Mouse (Mus musculus): ENCODE data around the gene Ank3. TPM values are rescaled to one million over a fixed set of nuclear protein-coding genes. Genes with fewer than 3 reads are reported as not detected.

Ank3 gene
- total and polyA plus RNA-seq, 2 experiments from 2014 or later: 23.4 to 64.7 TPM

DNA sequence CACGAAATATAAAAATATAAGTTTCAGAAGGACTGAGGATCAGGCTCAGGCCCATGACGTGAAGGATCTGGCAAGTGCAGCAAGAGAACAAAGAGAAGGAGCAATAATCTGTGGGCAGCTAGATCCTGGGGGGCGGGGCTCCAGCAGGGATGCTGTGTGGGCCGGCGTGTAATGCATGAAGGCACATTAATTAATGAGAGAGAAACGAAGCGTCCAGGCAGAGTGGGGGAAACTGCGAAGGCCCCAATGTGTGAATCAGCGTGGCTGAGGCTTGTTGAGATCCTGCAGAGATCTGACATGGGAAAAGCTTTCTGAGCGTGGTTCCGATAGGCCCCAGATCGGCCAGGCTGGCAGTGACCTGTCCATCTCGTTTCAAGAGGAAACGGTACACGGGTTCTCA lies 279.7 kb downstream of the Ank3 start:
- Histone ChIP-seq H3K4me1 (ENCODE audit: control insufficient read depth, insufficient read depth) (no peaks in the 10 kb centered on the region), H3K27me3 (ENCODE audit: control insufficient read depth, insufficient read depth, low read length) (no peaks in the 10 kb centered on the region), H3K4me2 (ENCODE audit: low read depth, low read length) (no peak overlapping the region), H3K36me3 (replicated peaks; ENCODE audit: control insufficient read depth, insufficient read depth, low read length) (no peaks in the 10 kb centered on the region), H3K9me3 (replicated peaks; ENCODE audit: control insufficient read depth, low read length) (0 out of 2 replicates have a peak, but pooled peaks cover 2% of the 10 kb centered on the region), H3K4me3 (ENCODE audit: low read depth, low read length) (no peak overlapping the region), H3K9ac (replicated peaks; ENCODE audit: low read depth, low read length) (no peak overlapping the region), H3K27ac (ENCODE audit: low read depth) (no peak overlapping the region)
- ATAC-seq (ENCODE audit: insufficient read depth, low read depth) (no peak), DNase-seq (ENCODE audit: low spot score) (no peak)
- 89% methylated on average over 15 of the region's 15 CpGs for WGBS
- TF ChIP-seq CTCF (IDR thresholded peaks at IDR 0.05; ENCODE audit: low read depth) (no peak), EP300 (IDR thresholded peaks at IDR 0.05; ENCODE audit: low read depth) (no peak)

DNA sequence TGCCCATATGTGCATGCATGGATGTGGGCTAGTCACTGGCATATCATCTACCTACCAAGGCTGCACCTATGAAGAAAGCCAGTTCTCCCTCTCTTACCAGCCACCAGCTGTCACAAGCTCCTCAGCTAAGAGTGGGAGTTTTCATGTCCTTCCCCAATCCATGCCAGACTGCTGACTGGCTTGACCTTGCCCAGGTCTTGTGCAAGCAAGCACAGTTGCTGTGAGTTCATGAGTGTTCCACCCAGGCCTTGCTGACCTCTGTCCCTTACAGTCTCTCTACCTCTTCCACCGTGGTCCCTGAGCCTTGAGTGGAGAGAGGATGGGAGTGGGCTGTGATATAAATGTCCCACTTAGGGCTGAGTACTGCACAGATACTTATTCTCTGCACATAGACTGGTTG lies 287.8 kb downstream of the Ank3 start:
- 91% methylated on average over 1 of the region's 1 CpGs for WGBS
- no peaks in the 10 kb centered on the region for H3K27me3 ChIP-seq (ENCODE audit: control insufficient read depth, insufficient read depth, low read length)
- TF ChIP-seq EP300 (IDR thresholded peaks at IDR 0.05; ENCODE audit: low read depth) (no peak), CTCF (IDR thresholded peaks at IDR 0.05; ENCODE audit: low read depth) (no peak)
- no peaks in the 10 kb centered on the region for H3K36me3 ChIP-seq (replicated peaks; ENCODE audit: control insufficient read depth, insufficient read depth, low read length)
- peaks cover 12% of the 10 kb centered on the region for H3K9me3 ChIP-seq (replicated peaks; ENCODE audit: control insufficient read depth, low read length)
- ATAC-seq (ENCODE audit: insufficient read depth, low read depth) (no peak), DNase-seq (ENCODE audit: low spot score) (no peak)
- H3K4me2 ChIP-seq (ENCODE audit: low read depth, low read length): no peak overlapping the region
- no peak overlapping the region for H3K9ac ChIP-seq (replicated peaks; ENCODE audit: low read depth, low read length)
- 0 out of 2 replicates have a peak, but pooled peaks cover 9% of the 10 kb centered on the region for H3K4me1 ChIP-seq (ENCODE audit: control insufficient read depth, insufficient read depth)
- H3K4me3 ChIP-seq (ENCODE audit: low read depth, low read length): no peak overlapping the region
- no peak overlapping the region for H3K27ac ChIP-seq (ENCODE audit: low read depth)

DNA sequence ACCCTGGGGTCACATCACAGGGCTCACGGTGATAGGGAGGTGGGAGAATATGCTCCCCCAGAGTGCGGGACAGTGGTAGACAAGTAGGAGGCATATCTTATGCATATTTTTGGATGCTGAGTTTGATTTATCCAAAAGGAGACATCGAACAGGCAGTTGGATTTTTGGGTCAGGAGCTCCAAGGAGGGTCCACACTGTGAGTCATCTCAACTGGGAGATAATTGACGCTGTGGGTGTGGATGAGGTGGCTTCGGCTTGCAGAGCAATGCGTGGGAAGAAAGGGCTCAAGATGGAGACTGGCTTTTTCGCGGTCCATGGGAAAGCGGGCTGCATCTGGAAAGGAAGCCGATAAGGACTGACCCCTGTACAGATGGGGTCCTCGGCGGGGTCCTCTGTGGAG lies 290.5 kb downstream of the Ank3 start:
- no peak for TF ChIP-seq CTCF (IDR thresholded peaks at IDR 0.05; ENCODE audit: low read depth)
- no peak for TF ChIP-seq EP300 (IDR thresholded peaks at IDR 0.05; ENCODE audit: low read depth)
- Histone ChIP-seq H3K4me3 (ENCODE audit: low read depth, low read length) (no peak overlapping the region), H3K9ac (replicated peaks; ENCODE audit: low read depth, low read length) (no peak overlapping the region), H3K9me3 (replicated peaks; ENCODE audit: control insufficient read depth, low read length) (peaks cover 5% of the 10 kb centered on the region), H3K36me3 (replicated peaks; ENCODE audit: control insufficient read depth, insufficient read depth, low read length) (no peaks in the 10 kb centered on the region), H3K27ac (ENCODE audit: low read depth) (no peak overlapping the region), H3K4me1 (ENCODE audit: control insufficient read depth, insufficient read depth) (0 out of 2 replicates have a peak, but pooled peaks cover 9% of the 10 kb centered on the region), H3K27me3 (ENCODE audit: control insufficient read depth, insufficient read depth, low read length) (no peaks in the 10 kb centered on the region), H3K4me2 (ENCODE audit: low read depth, low read length) (no peak overlapping the region)
- ATAC-seq (ENCODE audit: insufficient read depth, low read depth) (no peak), DNase-seq (ENCODE audit: low spot score) (no peak)
- 75% methylated on average over 12 of the region's 12 CpGs for WGBS

DNA sequence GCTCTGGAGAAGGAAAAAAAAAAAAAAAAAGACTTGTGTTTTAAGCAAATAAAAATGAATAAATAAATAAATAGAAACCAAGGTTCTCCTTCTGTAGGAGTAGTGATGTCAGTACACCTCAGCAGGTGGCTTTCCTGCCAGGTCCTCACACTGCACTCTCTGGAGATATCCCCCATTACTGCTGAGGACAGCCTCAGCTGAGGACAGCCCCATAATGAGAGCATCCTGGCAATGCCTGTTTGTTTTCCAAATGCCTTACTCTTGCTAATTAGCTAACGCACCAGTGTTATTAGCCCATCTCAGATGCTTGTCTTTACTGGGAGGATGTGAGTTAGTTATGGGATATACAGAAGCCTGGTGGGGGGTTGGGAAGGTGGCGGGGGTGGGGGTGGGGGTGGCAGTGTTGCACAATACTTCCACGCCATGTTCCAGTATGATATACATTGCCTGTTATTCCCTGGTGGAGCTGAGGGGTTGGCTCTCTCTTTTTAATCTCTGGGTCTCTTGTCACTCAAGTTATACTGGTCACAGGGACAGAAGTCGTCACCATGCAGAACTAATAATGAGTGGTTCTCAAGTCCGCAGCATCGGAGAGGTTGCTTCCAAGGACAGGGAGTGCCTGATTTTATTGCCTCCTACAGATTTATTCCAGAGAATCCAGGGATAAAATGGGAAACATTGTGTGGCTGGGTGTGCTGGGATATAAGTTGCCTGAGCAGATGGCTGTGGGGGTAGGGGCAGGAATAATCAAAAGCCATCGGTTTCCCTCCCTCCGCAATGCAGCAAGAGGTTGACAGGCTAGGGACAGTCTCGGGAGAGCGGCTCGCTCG lies 291.8 kb downstream of the Ank3 start:
- Histone ChIP-seq H3K9me3 (replicated peaks; ENCODE audit: control insufficient read depth, low read length) (no peaks in the 10 kb centered on the region), H3K36me3 (replicated peaks; ENCODE audit: control insufficient read depth, insufficient read depth, low read length) (no peaks in the 10 kb centered on the region), H3K27me3 (ENCODE audit: control insufficient read depth, insufficient read depth, low read length) (no peaks in the 10 kb centered on the region), H3K4me3 (ENCODE audit: low read depth, low read length) (no peak overlapping the region), H3K9ac (replicated peaks; ENCODE audit: low read depth, low read length) (peak overlapping the region; percentile 15; the same call in 1 of the 2 replicates), H3K4me1 (ENCODE audit: control insufficient read depth, insufficient read depth) (0 out of 2 replicates have a peak, but pooled peaks cover 9% of the 10 kb centered on the region), H3K4me2 (ENCODE audit: low read depth, low read length) (peak overlapping the region; percentile 49), H3K27ac (ENCODE audit: low read depth) (no peak overlapping the region)
- DNase-seq (ENCODE audit: low spot score) (no peak), ATAC-seq (ENCODE audit: insufficient read depth, low read depth) (no peak)
- WGBS: 20% methylated on average over 12 of the region's 12 CpGs
- TF ChIP-seq EP300 (IDR thresholded peaks at IDR 0.05; ENCODE audit: low read depth): no peak

- WGBS: 41% methylated on average over 6 of the region's 6 CpGs
- Histone ChIP-seq H3K36me3 (replicated peaks; ENCODE audit: control insufficient read depth, insufficient read depth, low read length) (no peaks in the 10 kb centered on the region), H3K4me2 (ENCODE audit: low read depth, low read length) (peak overlapping the region; percentile 49), H3K9me3 (replicated peaks; ENCODE audit: control insufficient read depth, low read length) (no peaks in the 10 kb centered on the region), H3K4me1 (ENCODE audit: control insufficient read depth, insufficient read depth) (0 out of 2 replicates have a peak, but pooled peaks cover 9% of the 10 kb centered on the region), H3K27ac (ENCODE audit: low read depth) (no peak overlapping the region), H3K9ac (replicated peaks; ENCODE audit: low read depth, low read length) (0 out of 2 replicates have a peak overlapping the region, but pooled peaks have one; percentile 15), H3K4me3 (ENCODE audit: low read depth, low read length) (no peak overlapping the region), H3K27me3 (ENCODE audit: control insufficient read depth, insufficient read depth, low read length) (no peaks in the 10 kb centered on the region)
- TF ChIP-seq EP300 (IDR thresholded peaks at IDR 0.05; ENCODE audit: low read depth) (no peak), CTCF (IDR thresholded peaks at IDR 0.05; ENCODE audit: low read depth) (no peak)
- DNase-seq (ENCODE audit: low spot score) (no peak), ATAC-seq (ENCODE audit: insufficient read depth, low read depth) (no peak)
These were observed 292.4 kb downstream of the Ank3 start for GRCm38 (mm10) chr10:69690961-69691451.
